Mouse (Mus musculus) inflammation-experienced regulatory T-cells, adult 6 months (primary cell): Measurements from ENCODE around the gene Mrps31. TPM values are rescaled to one million over a fixed set of nuclear protein-coding genes. Genes with fewer than 3 reads are reported as not detected.

Source experiments
- polyA plus RNA-seq, 3 experiments: library from polyadenylated mRNA; unstranded; fragments of 100-300 nt; shearing (Covaris generic); gene quantifications; one replicate each; pipeline ENCODE4 v1.2.1; 2017

The Mrps31 gene
- polyA plus RNA-seq, 3 experiments from 2014 or later: 22.5 to 24.4 (median 24.4) TPM

Other genes starting within 250 kb of the Mrps31 start
- gene Nek3, start 244.9 kb upstream of the Mrps31 start, polyA plus RNA-seq: 1 to 10 TPM; 4.6 to 7.4 (median 5.6) TPM
- gene Ckap2, start 225.5 kb upstream of the Mrps31 start, polyA plus RNA-seq: 10 to 100 TPM in 1 of 3 experiments, 1 to 10 TPM in 2; 3.0 to 32.7 (median 3.6) TPM
- 10 to 100 TPM; 25.9 to 43.3 (median 32.2) TPM for gene Vps36, start 218.6 kb upstream of the Mrps31 start, polyA plus RNA-seq
- under 1 TPM in 2 of 3 experiments, not detected in 1; 0.11 to 0.71 TPM for gene Thsd1, start 184.0 kb upstream of the Mrps31 start, polyA plus RNA-seq
- gene Tpte, start 127.9 kb upstream of the Mrps31 start, polyA plus RNA-seq: not detected
- 1 to 10 TPM; 1.9 to 2.5 (median 2.4) TPM for gene Slc25a15, start 12.8 kb upstream of the Mrps31 start, polyA plus RNA-seq